Mouse (Mus musculus): ENCODE data around the gene Hist1h2bn.
"Not testable (repeated sequence)": the region's sequence is repeated elsewhere in the genome, so short reads cannot be mapped to it uniquely, and the experiment has no call there.

Gene Hist1h2bn

DNA sequence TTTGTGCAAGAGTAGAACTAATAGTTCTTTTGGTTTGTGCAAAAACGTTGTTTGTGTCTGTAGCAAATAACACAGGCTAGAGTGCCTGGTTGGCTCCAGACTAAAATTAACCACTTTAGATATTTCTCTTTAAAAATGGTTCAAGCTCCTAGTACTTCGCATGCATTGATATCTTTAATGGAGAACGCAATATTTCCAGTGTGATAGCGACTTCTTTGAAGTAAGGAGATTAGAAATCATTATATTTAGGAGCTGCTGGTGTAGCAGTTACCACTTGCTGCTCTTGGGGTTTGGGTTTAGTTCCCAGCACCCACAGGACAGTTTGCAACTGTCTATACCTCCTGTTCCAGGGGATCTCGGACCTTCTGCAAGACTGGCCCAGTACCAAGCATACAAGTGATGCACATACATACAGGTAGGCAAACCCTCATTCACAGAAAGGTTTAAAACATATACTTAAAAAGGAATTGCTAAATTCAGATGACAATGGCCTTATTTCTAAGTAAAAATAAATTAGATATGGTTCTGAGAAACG, 27.2 kb downstream of the Hist1h2bn start:
- DNase-seq (ENCODE audit: low spot score in 2 of 2): no peak

DNA sequence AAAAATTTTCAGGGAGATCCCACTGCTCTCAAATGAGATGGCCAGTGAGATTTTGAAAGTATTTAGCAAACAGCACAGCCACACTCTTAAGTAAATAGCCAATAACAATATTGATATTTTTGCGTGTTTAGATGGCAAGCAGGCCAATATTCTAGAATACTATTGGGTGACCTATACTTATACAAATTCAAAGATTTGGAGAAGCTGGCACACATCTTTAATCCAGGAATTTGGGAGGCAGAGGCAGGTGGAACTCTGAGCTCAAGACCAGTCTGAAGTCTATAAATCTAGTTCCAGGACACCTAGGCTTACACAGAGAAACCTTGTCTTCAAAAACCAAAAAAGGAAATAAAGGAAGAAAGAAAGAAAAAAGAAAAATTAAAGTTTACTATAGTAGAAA, 27.7 kb downstream of the Hist1h2bn start:
- DNase-seq (ENCODE audit: low spot score in 2 of 2): no peak

DNA sequence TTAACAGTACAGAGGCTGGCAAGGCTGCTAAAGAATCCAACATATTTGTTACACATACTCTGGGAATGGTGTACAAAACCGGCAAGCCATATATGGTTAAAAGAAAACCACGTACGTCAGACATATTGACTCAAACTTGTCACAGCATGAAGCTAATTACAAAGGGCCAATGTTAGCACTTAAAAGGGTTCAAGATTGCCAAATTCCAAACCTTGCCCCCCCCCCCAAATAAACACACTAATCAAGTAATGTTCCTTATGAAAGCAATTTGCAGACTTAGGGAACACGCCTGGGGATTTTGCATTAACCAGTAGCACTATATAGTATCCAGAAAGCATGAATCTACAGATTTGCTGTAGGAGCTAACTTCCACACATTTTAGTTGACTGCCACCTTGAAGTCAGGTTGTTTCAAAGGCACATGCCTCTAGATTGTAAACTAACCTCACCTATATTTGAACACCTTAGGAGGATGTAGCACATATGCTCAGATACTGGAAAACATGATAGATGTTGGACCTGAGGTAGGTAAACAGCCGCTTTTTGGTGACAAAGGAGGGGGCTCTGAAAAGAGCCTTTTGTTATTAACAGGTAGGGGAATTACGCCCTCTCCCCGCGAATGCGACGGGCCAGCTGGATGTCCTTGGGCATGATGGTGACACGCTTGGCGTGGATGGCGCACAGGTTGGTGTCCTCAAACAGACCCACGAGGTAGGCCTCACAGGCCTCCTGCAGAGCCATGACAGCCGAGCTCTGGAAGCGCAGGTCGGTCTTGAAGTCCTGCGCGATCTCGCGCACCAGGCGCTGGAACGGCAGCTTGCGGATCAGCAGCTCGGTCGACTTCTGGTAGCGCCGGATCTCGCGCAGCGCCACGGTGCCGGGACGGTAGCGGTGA, 28.7 kb downstream of the Hist1h2bn start:
- DNase-seq (ENCODE audit: low spot score in 2 of 2): not testable (repeated sequence)

- DNase-seq (ENCODE audit: low spot score in 2 of 2): peak; percentile 19 to 29
Measured at GRCm38 (mm10) chr13:21783255-21783617, 29.3 kb downstream of the Hist1h2bn start, which contains the start of gene Hist1h3i. Gene Hist1h3i, minus strand, starts transcription at chr13:21783370.

DNA sequence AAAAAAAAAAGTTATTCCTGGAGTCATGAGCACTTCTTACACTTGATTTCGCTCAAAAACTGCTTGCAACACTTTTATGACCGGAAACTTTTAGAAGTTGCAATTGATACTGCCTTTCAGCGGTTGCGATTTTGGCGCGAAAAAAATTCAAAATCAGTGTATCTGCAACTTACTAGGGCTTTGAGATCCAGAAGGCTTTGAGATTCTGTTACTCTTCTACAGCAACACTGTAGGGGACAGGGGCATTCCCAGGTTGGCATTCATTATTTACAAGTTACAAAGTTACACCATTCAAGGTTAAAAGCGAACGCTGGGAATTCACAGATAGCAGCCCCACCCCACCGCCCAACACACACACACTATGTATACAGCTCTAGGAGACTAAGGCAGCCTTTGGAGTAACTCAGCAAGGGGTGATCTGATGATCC, 29.8 kb downstream of the Hist1h2bn start:
- no peak for DNase-seq (ENCODE audit: low spot score in 2 of 2)

DNA sequence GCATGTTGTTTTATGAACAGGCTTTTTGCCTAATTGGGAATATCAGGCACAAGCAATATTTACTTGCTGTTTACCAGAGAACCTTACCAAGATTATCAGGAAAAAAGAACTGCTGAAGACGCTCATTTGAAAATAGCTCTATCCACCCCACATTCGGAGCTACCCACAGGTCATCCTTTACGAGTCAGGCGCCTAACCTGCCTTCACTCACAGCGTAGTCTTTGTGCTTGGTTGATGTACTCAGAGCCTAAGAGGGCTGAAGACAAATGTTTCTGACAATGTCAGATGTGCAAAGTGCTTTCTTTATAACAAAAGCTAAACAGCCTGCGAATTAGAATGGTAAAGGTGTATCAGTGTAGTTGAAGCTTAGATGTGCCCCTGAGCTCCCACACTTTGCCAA, 30.4 kb downstream of the Hist1h2bn start:
- no peak for DNase-seq (ENCODE audit: low spot score in 2 of 2)

GRCm38 (mm10) chr13:21786189-21786898, 32.4 kb downstream of the Hist1h2bn start:
- DNase-seq (ENCODE audit: low spot score in 2 of 2): no peak

- DNase-seq (ENCODE audit: low spot score in 2 of 2): peak; percentile 82 to 90
Measured at GRCm38 (mm10) chr13:21786899-21787629, 33.1 kb downstream of the Hist1h2bn start, which contains the start of the genes Hist1h2an and Hist1h2bp. Gene Hist1h2an, minus strand, starts transcription at chr13:21787218. Gene Hist1h2bp, plus strand, starts transcription at chr13:21787461.

DNA sequence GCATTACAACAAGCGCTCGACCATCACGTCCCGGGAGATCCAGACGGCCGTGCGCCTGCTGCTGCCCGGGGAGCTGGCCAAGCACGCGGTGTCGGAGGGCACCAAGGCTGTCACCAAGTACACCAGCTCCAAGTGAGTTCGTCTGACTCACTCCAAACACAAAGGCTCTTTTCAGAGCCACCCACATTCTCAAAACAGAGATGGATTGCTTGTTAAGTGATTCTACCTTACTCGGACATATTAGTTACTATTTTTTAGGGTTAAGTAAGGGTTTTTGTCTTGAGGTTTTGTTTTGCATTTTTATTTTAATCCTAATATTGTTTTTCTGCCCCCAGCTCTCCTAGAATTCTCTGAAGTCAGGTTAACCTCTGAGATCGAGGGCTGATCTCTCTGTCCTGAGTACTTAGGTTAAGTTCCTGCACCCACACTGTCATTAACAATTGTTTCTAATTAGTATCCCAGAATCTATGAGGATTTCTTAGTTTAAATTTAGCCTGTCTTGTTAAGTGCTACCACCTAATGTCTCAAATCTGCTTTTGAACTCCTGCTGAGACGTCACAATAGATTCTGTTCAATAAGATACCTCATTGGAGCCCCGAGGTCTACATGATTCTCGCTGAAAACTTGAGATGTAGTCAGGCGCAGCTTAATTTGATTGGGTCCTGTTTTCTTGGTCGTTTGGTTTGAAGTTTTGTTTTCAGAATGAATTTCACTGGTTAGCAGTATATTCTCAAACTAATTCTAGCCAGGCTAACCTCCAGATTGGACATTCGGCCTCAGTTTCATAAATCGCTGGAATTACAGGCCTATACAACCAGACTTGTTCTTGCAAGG, 34.1 kb downstream of the Hist1h2bn start:
- DNase-seq (ENCODE audit: low spot score in 2 of 2): no peak

- no peak for DNase-seq (ENCODE audit: low spot score in 2 of 2)
Measured at GRCm38 (mm10) chr13:21789925-21790324, 36.0 kb downstream of the Hist1h2bn start.

GRCm38 (mm10) chr13:21790601-21791283, 36.8 kb downstream of the Hist1h2bn start:
- no peak for DNase-seq (ENCODE audit: low spot score in 2 of 2)

GRCm38 (mm10) chr13:21795584-21795983, 41.7 kb downstream of the Hist1h2bn start:
- no peak for DNase-seq (ENCODE audit: low spot score in 2 of 2)

GRCm38 (mm10) chr13:21797163-21797562, 43.2 kb downstream of the Hist1h2bn start:
- DNase-seq (ENCODE audit: low spot score in 2 of 2): not testable (repeated sequence)

DNA sequence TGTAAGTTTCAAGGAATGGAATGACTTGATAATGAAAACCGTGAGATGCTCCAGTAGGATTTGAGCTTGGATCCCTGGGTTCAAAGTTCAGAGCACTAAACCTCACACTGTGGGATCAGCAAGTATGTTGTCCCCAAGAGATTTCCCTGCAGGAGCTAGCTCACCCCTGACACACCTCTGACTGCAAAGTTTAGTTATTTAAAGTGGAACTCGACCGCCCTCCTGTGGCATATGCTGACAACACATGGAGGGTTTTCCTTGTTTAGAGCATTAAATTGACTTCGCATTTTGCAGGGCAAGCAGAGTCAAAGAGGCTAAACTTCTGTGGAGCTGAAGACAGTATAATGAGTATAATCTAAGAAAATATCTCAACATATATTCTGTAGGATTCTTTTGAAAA, 49.1 kb downstream of the Hist1h2bn start:
- not testable (repeated sequence) for DNase-seq (ENCODE audit: low spot score in 2 of 2)

All from frontal cortex, postnatal 14 days (tissue).